8 mouse cellular contexts compared by ENCODE assay signal in genomic region chr2:32917526-32917925, GRCm38 (mm10). TPM values are rescaled to one million over a fixed set of nuclear protein-coding genes. Genes with fewer than 3 reads are reported as not detected.
DNase-seq lines count a peak whose midpoint lies in the region; ATAC-seq and TF ChIP-seq lines count a peak whose summit lies in the region.

No protein-coding gene starts in this region.

- H3K4me2 ChIP-seq in hindbrain, embryonic 12.5 days (replicated peaks), result no peak overlapping the region
- no peak overlapping the region for H3K4me2 ChIP-seq in liver, embryonic 15.5 days
- no peak overlapping the region for H3K4me2 ChIP-seq in midbrain, embryonic 16.5 days (ENCODE audit: low read length)

- no peak for TF ChIP-seq CTCF in Patski (IDR thresholded peaks at IDR 0.05)
- no peak for TF ChIP-seq CTCF in heart, adult 2 months (IDR thresholded peaks at IDR 0.05)

- no peak overlapping the region for H3K4me3 ChIP-seq in hindbrain, embryonic 10.5 days
- H3K4me3 ChIP-seq in hindbrain, embryonic 12.5 days, result no peak overlapping the region
- no peak overlapping the region for H3K4me3 ChIP-seq in heart, adult 2 months
- no peak overlapping the region for H3K4me3 ChIP-seq in liver, embryonic 15.5 days (replicated peaks)
- no peak overlapping the region for H3K4me3 ChIP-seq in midbrain, embryonic 16.5 days (ENCODE audit: low read depth, low read length)

- WGBS in hindbrain, embryonic 10.5 days, result 85% methylated on average over 11 of the region's 11 CpGs
- WGBS in hindbrain, embryonic 12.5 days, result 78% methylated on average over 11 of the region's 11 CpGs
- WGBS in heart, adult 2 months, result 57% methylated on average over 11 of the region's 11 CpGs
- 24% methylated on average over 11 of the region's 11 CpGs for WGBS in liver, embryonic 15.5 days (ENCODE audit: insufficient replicate concordance)
- WGBS in midbrain, embryonic 16.5 days, result 85% methylated on average over 11 of the region's 11 CpGs

- in situ Hi-C loops in Patski (cut with MboI; ENCODE audit: low pct_unique_long_range_greater_than_20kb), result no loop called here

- no peaks in the 10 kb centered on the region for H3K27me3 ChIP-seq in hindbrain, embryonic 10.5 days (ENCODE audit: insufficient read depth, poor library complexity, severe bottlenecking)
- no peaks in the 10 kb centered on the region for H3K27me3 ChIP-seq in hindbrain, embryonic 12.5 days
- no peaks in the 10 kb centered on the region for H3K27me3 ChIP-seq in Patski
- H3K27me3 ChIP-seq in heart, adult 2 months (ENCODE audit: control insufficient read depth, insufficient read depth, low read length), result no peaks in the 10 kb centered on the region
- H3K27me3 ChIP-seq in liver, embryonic 15.5 days, result no peaks in the 10 kb centered on the region
- H3K27me3 ChIP-seq in midbrain, embryonic 16.5 days (ENCODE audit: control insufficient read depth, insufficient read depth, low read depth, low read length), result no peaks in the 10 kb centered on the region

- no peak for DNase-seq in hindbrain, embryonic 10.5 days (ENCODE audit: low spot score)
- peak; percentile 77 for DNase-seq in Patski (ENCODE audit: low read depth, low spot score)
- DNase-seq in heart, adult 2 months, result peak; percentile 51 to 75
- peak; percentile 48 to 51 for DNase-seq in spleen, postnatal 36 days (ENCODE audit: low spot score in 2 of 2)
- no peak for DNase-seq in urinary bladder, postnatal 4 days (ENCODE audit: low spot score in 2 of 2)

- H3K4me1 ChIP-seq in hindbrain, embryonic 10.5 days (replicated peaks), result peaks cover 29% of the 10 kb centered on the region
- H3K4me1 ChIP-seq in hindbrain, embryonic 12.5 days, result peaks cover 8% of the 10 kb centered on the region
- peaks cover 11% of the 10 kb centered on the region for H3K4me1 ChIP-seq in heart, adult 2 months (ENCODE audit: control insufficient read depth, insufficient read depth, low read length)
- peaks cover 27% of the 10 kb centered on the region for H3K4me1 ChIP-seq in liver, embryonic 15.5 days (replicated peaks)
- H3K4me1 ChIP-seq in midbrain, embryonic 16.5 days (ENCODE audit: control insufficient read depth, insufficient read depth, low read length), result no peaks in the 10 kb centered on the region

- H3K79me2 ChIP-seq in heart, adult 2 months (replicated peaks; ENCODE audit: control insufficient read depth, insufficient read depth, low read length), result no peaks in the 10 kb centered on the region

- intact Hi-C loops in heart, adult 2 months (cut with DNase I), result no loop called here

- H3K9me3 ChIP-seq in hindbrain, embryonic 10.5 days, result no peaks in the 10 kb centered on the region
- H3K9me3 ChIP-seq in hindbrain, embryonic 12.5 days (replicated peaks), result no peaks in the 10 kb centered on the region
- H3K9me3 ChIP-seq in liver, embryonic 15.5 days (replicated peaks), result no peaks in the 10 kb centered on the region
- no peaks in the 10 kb centered on the region for H3K9me3 ChIP-seq in midbrain, embryonic 16.5 days (replicated peaks; ENCODE audit: control insufficient read depth, low read length, poor library complexity, severe bottlenecking)

- TF ChIP-seq POLR2A in heart, adult 2 months (IDR thresholded peaks at IDR 0.05; ENCODE audit: insufficient read depth, low read depth, low read length), result no peak

- no peak for TF ChIP-seq EP300 in heart, adult 2 months (IDR thresholded peaks at IDR 0.05; ENCODE audit: insufficient read depth, low read depth, low read length)

- POLR2A ChIA-PET in Patski (lab: Charles Lee), result no interaction called here

- H3K27ac ChIP-seq in hindbrain, embryonic 10.5 days, result peak overlapping the region; percentile 60
- no peak overlapping the region for H3K27ac ChIP-seq in hindbrain, embryonic 12.5 days
- peak overlapping the region; percentile 33; the same call in 1 of the 2 replicates for H3K27ac ChIP-seq in heart, adult 2 months
- H3K27ac ChIP-seq in liver, embryonic 15.5 days (replicated peaks), result peak overlapping the region; percentile 54; the same call in 1 of the 2 replicates
- H3K27ac ChIP-seq in midbrain, embryonic 16.5 days (ENCODE audit: low read length), result no peak overlapping the region

- no peak for ATAC-seq in hindbrain, embryonic 12.5 days (ENCODE audit: low FRiP score)
- ATAC-seq in Patski, result peak; percentile 59
- no peak for ATAC-seq in liver, embryonic 15.5 days (ENCODE audit: insufficient read depth)
- ATAC-seq in midbrain, embryonic 16.5 days, result no peak

- H3K36me3 ChIP-seq in hindbrain, embryonic 10.5 days, result peaks cover 56% of the 10 kb centered on the region
- H3K36me3 ChIP-seq in hindbrain, embryonic 12.5 days, result peaks cover 57% of the 10 kb centered on the region
- H3K36me3 ChIP-seq in heart, adult 2 months (ENCODE audit: control insufficient read depth, insufficient read depth, low read length), result no peaks in the 10 kb centered on the region; the same call in 1 of the 2 replicates
- H3K36me3 ChIP-seq in liver, embryonic 15.5 days (replicated peaks), result peaks cover 9% of the 10 kb centered on the region
- peaks cover 35% of the 10 kb centered on the region for H3K36me3 ChIP-seq in midbrain, embryonic 16.5 days (ENCODE audit: control insufficient read depth, insufficient read depth, low read length)

- H3K9ac ChIP-seq in hindbrain, embryonic 12.5 days, result no peak overlapping the region
- no peak overlapping the region for H3K9ac ChIP-seq in heart, adult 2 months (ENCODE audit: low read depth, low read length)
- H3K9ac ChIP-seq in liver, embryonic 15.5 days, result no peak overlapping the region
- no peak overlapping the region for H3K9ac ChIP-seq in midbrain, embryonic 16.5 days (ENCODE audit: low read depth, low read length)

- CTCF ChIA-PET in Patski (lab: Charles Lee), result interaction anchor here (4.0 kb wide), 1 partner anchor 10 kb away, joined by 17 read pairs; no protein-coding TSS in a partner anchor

RNA-seq across cellular contexts. Expression of gene Fam129b, which starts 41.6 kb away (rescaled TPM):
- 34.3 and 36.1 TPM in 2 replicates for polyA plus RNA-seq in hindbrain, embryonic 10.5 days (2016; fragmentation: Nextera tagmentation; extraction: Ambion mirVana)
- polyA plus RNA-seq in hindbrain, embryonic 12.5 days (2016; fragmentation: Nextera tagmentation; extraction: Ambion mirVana), result 42.2 and 43.8 TPM in 2 replicates
- 170 TPM for polyA plus RNA-seq in Patski (2021)
- 10 to 100 TPM; 19.5 to 20.0 TPM for total RNA-seq in heart, adult 2 months (2021)
- polyA plus RNA-seq in heart, adult 2 months (2012; rRNA removed), result 21.0 and 21.5 TPM in 2 replicates
- polyA plus RNA-seq in liver, embryonic 15.5 days (2015; fragmentation: Nextera tagmentation; extraction: Ambion mirVana), result 8.5 and 11.6 TPM in 2 replicates
- 25.3 and 27.4 TPM in 2 replicates for polyA plus RNA-seq in midbrain, embryonic 16.5 days (2015; fragmentation: Nextera tagmentation; extraction: Ambion mirVana)

RNA-seq across cellular contexts. Expression of gene Rpl12, which starts 43.8 kb away (rescaled TPM):
- polyA plus RNA-seq in hindbrain, embryonic 10.5 days (2016; fragmentation: Nextera tagmentation; extraction: Ambion mirVana), result 131 and 166 TPM in 2 replicates
- polyA plus RNA-seq in hindbrain, embryonic 12.5 days (2016; fragmentation: Nextera tagmentation; extraction: Ambion mirVana), result 101 and 114 TPM in 2 replicates
- polyA plus RNA-seq in Patski (2021), result 52.5 TPM
- 10 to 100 TPM; 60.6 to 64.0 TPM for total RNA-seq in heart, adult 2 months (2021)
- 150 and 174 TPM in 2 replicates for polyA plus RNA-seq in heart, adult 2 months (2012; rRNA removed)
- 79.8 and 80.2 TPM in 2 replicates for polyA plus RNA-seq in liver, embryonic 15.5 days (2015; fragmentation: Nextera tagmentation; extraction: Ambion mirVana)
- polyA plus RNA-seq in midbrain, embryonic 16.5 days (2015; fragmentation: Nextera tagmentation; extraction: Ambion mirVana), result 76.2 and 81.9 TPM in 2 replicates

RNA-seq across cellular contexts. Expression of gene Lrsam1, which starts 43.9 kb away (rescaled TPM):
- 11.5 TPM in 2 replicates for polyA plus RNA-seq in hindbrain, embryonic 10.5 days (2016; fragmentation: Nextera tagmentation; extraction: Ambion mirVana)
- 19.0 and 22.0 TPM in 2 replicates for polyA plus RNA-seq in hindbrain, embryonic 12.5 days (2016; fragmentation: Nextera tagmentation; extraction: Ambion mirVana)
- 29.3 TPM for polyA plus RNA-seq in Patski (2021)
- 10 to 100 TPM; 12.6 to 16.3 TPM for total RNA-seq in heart, adult 2 months (2021)
- 11.4 and 14.8 TPM in 2 replicates for polyA plus RNA-seq in heart, adult 2 months (2012; rRNA removed)
- 2.0 and 2.5 TPM in 2 replicates for polyA plus RNA-seq in liver, embryonic 15.5 days (2015; fragmentation: Nextera tagmentation; extraction: Ambion mirVana)
- polyA plus RNA-seq in midbrain, embryonic 16.5 days (2015; fragmentation: Nextera tagmentation; extraction: Ambion mirVana), result 24.7 and 29.0 TPM in 2 replicates

Comparison
In these comparisons a context has a peak if more than half of its experiments do, and no peak if none do; other contexts are left out.
1. H3K27ac ChIP-seq: peak in hindbrain, embryonic 10.5 days (single experiment), heart, adult 2 months (single experiment) and liver, embryonic 15.5 days (single experiment); none in hindbrain, embryonic 12.5 days (single experiment) and midbrain, embryonic 16.5 days (single experiment).
2. DNase-seq: peak in Patski (single experiment), heart, adult 2 months (2 of 2) and spleen, postnatal 36 days (2 of 2); none in hindbrain, embryonic 10.5 days (single experiment) and urinary bladder, postnatal 4 days (0 of 2).